Mouse (Mus musculus) lung, postnatal 0 days (tissue): ENCODE data around the gene Arhgap24. TPM values are rescaled to one million over a fixed set of nuclear protein-coding genes. Genes with fewer than 3 reads are reported as not detected.

ENCODE experiments used
- ATAC-seq: fragments of 200-750 bp; cut with Nextera tagmentation; 2 replicates; pipeline ENCODE4 v1.8.0; 2017; ENCODE audit warnings: moderate library complexity
- DNase-seq: peaks from one replicate; pipeline ENCODE4 v3.0.0-alpha.2; 2016; ENCODE audit warnings: low spot score
- H3K27ac ChIP-seq: fragments of 300-500 bp; sonication (generic); 2 replicates; pipeline ENCODE4 v1.5.1; 2014; ENCODE audit warnings: antibody characterized with exemption, mild to moderate bottlenecking, low read length, mixed read lengths
- H3K27me3 ChIP-seq: fragments of 300-500 bp; sonication (generic); replicated peaks from 2 replicates; pipeline ENCODE4 v1.6.1; 2014; ENCODE audit warnings: low read length, mixed read lengths; ENCODE audit not compliant: insufficient read depth
- H3K36me3 ChIP-seq: fragments of 300-500 bp; sonication (generic); 2 replicates; pipeline ENCODE4 v1.6.1; 2014; ENCODE audit warnings: low read length, mixed read lengths; ENCODE audit not compliant: insufficient read depth
- H3K4me1 ChIP-seq: fragments of 300-500 bp; sonication (generic); 2 replicates; pipeline ENCODE4 v1.6.1; 2014; ENCODE audit warnings: antibody characterized with exemption, low read depth, low read length, mixed read lengths; ENCODE audit not compliant: insufficient read depth
- H3K4me2 ChIP-seq: fragments of 300-500 bp; sonication (generic); replicated peaks from 2 replicates; pipeline ENCODE4 v1.6.1; 2014; ENCODE audit warnings: low read depth, mild to moderate bottlenecking, low read length, moderate library complexity, mixed read lengths
- H3K4me3 ChIP-seq: fragments of 300-500 bp; sonication (generic); 2 replicates; pipeline ENCODE4 v1.5.1; 2014; ENCODE audit warnings: low read depth, low read length
- H3K9ac ChIP-seq: fragments of 300-500 bp; sonication (generic); replicated peaks from 2 replicates; pipeline ENCODE4 v1.6.1; 2014; ENCODE audit warnings: low read depth, mild to moderate bottlenecking
- H3K9me3 ChIP-seq: fragments of 300-500 bp; sonication (generic); 2 replicates; pipeline ENCODE4 v1.6.1; 2016; ENCODE audit warnings: low read length, mixed read lengths
- CTCF ChIP-seq: IDR thresholded peaks from 2 replicates; pipeline ENCODE4 v1.5.1; 2016; ENCODE audit warnings: antibody characterized with exemption, mild to moderate bottlenecking
- EP300 ChIP-seq: IDR thresholded peaks from 2 replicates; pipeline ENCODE4 v1.6.1; 2016; ENCODE audit warnings: antibody characterized with exemption, mild to moderate bottlenecking, control low read depth
- WGBS: fragments of 180-500 bp; shearing (Covaris S2); extraction: QIAGEN DNeasy Blood & Tissue Kit; methylation state at CpG from one replicate; pipeline ENCODE4 v1.1.7; 2014; 5-methylcytosine and 5-hydroxymethylcytosine counted together
- polyA plus RNA-seq: library from polyadenylated mRNA; unstranded; fragments of >200 nt; fragmentation: Nextera tagmentation; extraction: Ambion mirVana; gene quantifications from 2 replicates; pipeline ENCODE4 v1.2.1, GENCODE M21; 2015

Gene Arhgap24
- 26.3 and 28.2 TPM in 2 replicates for polyA plus RNA-seq

GRCm38 (mm10) chr5:102481215-102482211, at the start of gene Arhgap24:
Arhgap24 (plus strand) TSS chr5:102481391.
- Histone ChIP-seq H3K36me3 (no peaks in the 10 kb centered on the region), H3K27ac (peak within 1 kb of the TSS; percentile 92), H3K4me2 (peak within 1 kb of the TSS; percentile 68), H3K4me1 (peaks cover 4% of the 10 kb centered on the region; the same call in 1 of the 2 replicates), H3K27me3 (no peaks in the 10 kb centered on the region), H3K9ac (peak within 1 kb of the TSS; percentile 73), H3K9me3 (no peaks in the 10 kb centered on the region), H3K4me3 (peak within 1 kb of the TSS; percentile 55)
- WGBS: under 1% methylated on average over 42 of the region's 44 CpGs
- TF ChIP-seq CTCF (no peak), EP300 (peak; percentile 97)
- peak; percentile 97 for DNase-seq
- ATAC-seq: peak; percentile 96

GRCm38 (mm10) chr5:102434182-102434581, 47.0 kb upstream of the Arhgap24 start:
- Histone ChIP-seq H3K27me3 (no peaks in the 10 kb centered on the region), H3K4me3 (no peak overlapping the region), H3K9me3 (no peaks in the 10 kb centered on the region), H3K36me3 (no peaks in the 10 kb centered on the region), H3K4me1 (no peaks in the 10 kb centered on the region), H3K4me2 (no peak overlapping the region), H3K27ac (no peak overlapping the region), H3K9ac (no peak overlapping the region)
- TF ChIP-seq EP300 (no peak), CTCF (no peak)
- DNase-seq (no peak), ATAC-seq (no peak)
- 34% methylated on average over 4 of the region's 4 CpGs for WGBS

GRCm38 (mm10) chr5:102436581-102436980, 44.6 kb upstream of the Arhgap24 start:
- Histone ChIP-seq H3K9me3 (no peaks in the 10 kb centered on the region), H3K4me1 (no peaks in the 10 kb centered on the region), H3K27me3 (no peaks in the 10 kb centered on the region), H3K27ac (no peak overlapping the region), H3K9ac (no peak overlapping the region), H3K4me3 (no peak overlapping the region), H3K4me2 (no peak overlapping the region), H3K36me3 (no peaks in the 10 kb centered on the region)
- no peak for DNase-seq
- no peak for TF ChIP-seq CTCF
- TF ChIP-seq EP300: no peak
- WGBS: 82% methylated on average over 8 of the region's 8 CpGs
- ATAC-seq: no peak

GRCm38 (mm10) chr5:102439119-102439877, 41.9 kb upstream of the Arhgap24 start:
- Histone ChIP-seq H3K9me3 (no peaks in the 10 kb centered on the region), H3K27ac (no peak overlapping the region)
- ATAC-seq: no peak

GRCm38 (mm10) chr5:102447436-102447835, 33.8 kb upstream of the Arhgap24 start:
- H3K4me1 ChIP-seq: peaks cover 4% of the 10 kb centered on the region; the same call in 1 of the 2 replicates
- 93% methylated on average over 9 of the region's 9 CpGs for WGBS

More at GRCm38 (mm10) chr5:102439119-102439877, 41.9 kb upstream of the Arhgap24 start:
- Histone ChIP-seq H3K27me3 (no peaks in the 10 kb centered on the region), H3K4me3 (no peak overlapping the region), H3K9ac (no peak overlapping the region), H3K4me1 (no peaks in the 10 kb centered on the region), H3K36me3 (no peaks in the 10 kb centered on the region), H3K4me2 (no peak overlapping the region)
- TF ChIP-seq EP300 (no peak), CTCF (no peak)
- DNase-seq: no peak
- 55% methylated on average over 9 of the region's 9 CpGs for WGBS

GRCm38 (mm10) chr5:102450897-102451296, 30.3 kb upstream of the Arhgap24 start:
- no peak overlapping the region for H3K27ac ChIP-seq
- no peak overlapping the region for H3K4me2 ChIP-seq
- no peak overlapping the region for H3K4me3 ChIP-seq
- H3K4me1 ChIP-seq: peaks cover 4% of the 10 kb centered on the region; the same call in 1 of the 2 replicates
- H3K36me3 ChIP-seq: no peaks in the 10 kb centered on the region
- DNase-seq (no peak), ATAC-seq (no peak)
- 65% methylated on average over 2 of the region's 2 CpGs for WGBS
- H3K27me3 ChIP-seq: no peaks in the 10 kb centered on the region
- no peaks in the 10 kb centered on the region for H3K9me3 ChIP-seq
- TF ChIP-seq CTCF: no peak
- TF ChIP-seq EP300: no peak
- H3K9ac ChIP-seq: no peak overlapping the region

More at GRCm38 (mm10) chr5:102447436-102447835, 33.8 kb upstream of the Arhgap24 start:
- no peak for TF ChIP-seq CTCF
- no peak for TF ChIP-seq EP300
- Histone ChIP-seq H3K9ac (no peak overlapping the region), H3K9me3 (no peaks in the 10 kb centered on the region), H3K4me2 (no peak overlapping the region), H3K27ac (no peak overlapping the region), H3K4me3 (no peak overlapping the region), H3K36me3 (no peaks in the 10 kb centered on the region), H3K27me3 (no peaks in the 10 kb centered on the region)
- DNase-seq: no peak
- ATAC-seq: no peak
